Mouse (Mus musculus): Measurements from ENCODE around the gene Slc25a27. TPM values are rescaled to one million over a fixed set of nuclear protein-coding genes. Genes with fewer than 3 reads are reported as not detected.

The Slc25a27 gene
- total RNA-seq (2017) = 0.73 and 5.7 TPM in 2 replicates

DNA sequence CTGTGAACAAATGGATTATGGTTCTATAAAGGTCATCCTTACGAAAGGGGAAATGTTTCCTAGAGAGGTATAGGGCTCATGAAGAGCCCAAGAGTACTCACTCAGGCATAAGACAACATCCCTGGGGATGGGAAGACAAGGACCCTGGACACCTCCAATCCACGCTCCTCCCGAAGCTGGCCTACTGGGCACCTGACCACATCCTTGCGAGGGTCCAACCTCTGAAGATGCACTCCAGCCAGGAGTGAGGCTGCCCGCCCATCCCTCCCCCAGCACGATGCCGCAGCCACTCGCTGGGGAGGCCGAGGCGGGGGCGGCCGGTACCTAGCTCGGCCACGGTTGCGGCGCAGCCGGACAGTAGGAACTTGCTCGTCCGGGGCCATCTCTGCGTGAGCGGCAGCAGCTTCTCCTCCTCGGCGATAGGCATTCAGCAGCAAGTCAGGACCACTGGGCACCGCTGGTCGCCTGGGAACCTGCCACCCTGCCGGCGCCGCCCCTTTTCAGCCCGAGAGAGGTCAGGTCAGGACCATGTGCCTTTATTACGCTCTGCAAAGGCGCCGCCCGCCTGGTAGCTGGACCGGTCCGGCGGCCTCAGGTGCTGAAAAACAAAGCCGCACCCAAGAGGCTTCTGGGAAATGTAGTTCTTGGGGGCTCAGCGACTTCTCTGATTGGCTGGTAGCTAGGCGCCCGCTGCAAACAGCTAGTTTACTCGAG lies at the start of gene Slc25a27:
TSS of gene Slc25a27 (minus strand) at position 639 of the 714 bp plus-strand sequence.
- peak; percentile 98 for ATAC-seq (replicated peaks; ENCODE audit: low read depth, poor library complexity, severe bottlenecking)

DNA sequence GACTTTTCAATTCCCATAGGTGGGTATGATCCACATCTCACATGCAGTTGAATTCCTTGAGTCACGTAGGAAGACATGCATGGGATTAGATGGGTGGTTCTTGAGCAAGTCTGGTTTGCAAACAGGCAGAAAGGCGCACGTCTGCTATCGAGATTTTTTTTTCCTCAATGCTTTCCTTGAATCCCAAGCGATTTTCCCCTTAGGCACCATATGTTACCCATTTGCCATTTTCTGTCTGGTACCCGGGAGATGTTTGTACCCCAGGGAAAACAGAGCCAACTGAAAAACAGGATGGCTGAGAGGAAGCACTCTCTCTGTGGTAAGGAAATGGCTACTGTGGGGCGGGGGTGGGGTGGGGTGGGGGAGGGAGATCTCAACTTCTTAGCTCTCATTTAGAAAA lies 49.6 kb upstream of the Slc25a27 start:
- ATAC-seq (replicated peaks; ENCODE audit: low read depth, poor library complexity, severe bottlenecking) = no peak

DNA sequence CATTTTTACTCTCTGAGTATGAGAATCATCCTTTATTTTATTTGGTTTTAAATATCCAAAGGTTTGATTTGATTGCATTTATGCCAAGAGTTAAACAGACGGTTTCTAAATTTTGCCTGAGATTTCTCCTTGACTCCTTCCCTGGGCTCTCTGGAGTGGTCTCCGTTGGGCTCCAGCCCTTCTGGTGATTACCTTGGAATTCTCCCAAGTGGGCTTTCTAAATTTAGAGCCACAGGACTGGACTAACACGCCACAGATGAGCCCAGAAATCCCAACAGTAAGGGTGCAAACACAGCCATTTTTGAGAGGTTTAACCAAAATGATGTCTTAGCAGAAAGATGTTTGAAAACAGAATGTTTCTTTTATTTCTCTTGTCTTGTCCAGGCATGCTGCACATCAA lies 47.2 kb upstream of the Slc25a27 start:
- no peak for ATAC-seq (replicated peaks; ENCODE audit: low read depth, poor library complexity, severe bottlenecking)

DNA sequence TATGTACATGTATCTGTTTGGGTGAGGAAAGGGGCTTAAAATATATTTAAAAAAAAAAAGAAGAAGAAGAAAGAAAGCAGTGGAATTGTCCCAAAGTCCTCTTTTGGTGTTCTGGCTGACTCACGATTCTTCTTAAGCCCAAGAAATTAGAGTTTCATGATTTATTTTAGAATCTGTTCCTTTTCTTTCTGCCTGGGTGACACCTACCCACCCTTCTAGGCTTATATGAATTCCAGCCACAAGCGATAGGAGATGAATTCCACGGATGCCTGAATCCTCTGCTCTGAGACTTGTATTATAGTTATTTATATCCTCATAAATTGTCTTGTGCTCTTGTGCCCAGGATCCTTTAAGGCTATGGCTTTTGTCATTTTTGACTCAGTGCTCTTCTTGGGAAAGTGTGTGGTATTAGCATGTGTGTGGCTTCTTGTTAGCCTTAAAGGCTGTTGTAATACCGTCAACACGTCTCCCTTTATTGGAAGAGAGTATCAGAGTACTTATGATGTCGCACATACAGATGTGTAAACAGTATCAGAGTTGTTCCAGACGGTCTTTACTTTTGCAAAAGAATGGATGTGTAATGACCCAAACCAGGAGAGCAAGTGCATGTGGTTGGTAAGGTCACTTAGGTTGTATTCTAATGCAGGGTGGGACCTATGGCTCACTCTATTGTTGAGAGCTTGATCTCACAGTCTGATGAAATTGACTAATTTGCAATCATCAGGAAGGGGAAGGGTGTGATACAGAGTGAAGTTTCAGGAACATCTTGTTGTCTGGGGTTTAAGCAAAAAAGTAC lies 44.7 kb upstream of the Slc25a27 start:
- ATAC-seq (replicated peaks; ENCODE audit: low read depth, poor library complexity, severe bottlenecking) = no peak

DNA sequence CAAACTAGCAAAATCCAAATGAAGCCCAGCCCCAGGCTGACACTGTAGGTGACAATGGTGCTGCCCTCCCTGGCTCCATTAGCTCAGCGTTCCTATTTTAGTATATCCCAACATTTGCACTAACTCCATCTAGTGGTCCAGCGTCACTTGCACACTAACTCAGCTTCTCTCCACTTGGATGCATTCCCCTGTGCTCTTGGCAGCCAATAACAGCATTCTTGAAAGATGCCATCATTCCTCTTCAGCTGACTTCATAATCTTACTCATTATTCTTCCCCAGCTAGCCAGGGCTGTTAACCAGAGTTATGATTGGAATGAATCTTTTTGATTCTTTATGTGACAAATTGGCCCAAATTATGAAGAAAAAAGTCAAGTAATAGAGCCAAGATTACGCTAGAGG lies 40.2 kb upstream of the Slc25a27 start:
- ATAC-seq (replicated peaks; ENCODE audit: low read depth, poor library complexity, severe bottlenecking) = no peak

DNA sequence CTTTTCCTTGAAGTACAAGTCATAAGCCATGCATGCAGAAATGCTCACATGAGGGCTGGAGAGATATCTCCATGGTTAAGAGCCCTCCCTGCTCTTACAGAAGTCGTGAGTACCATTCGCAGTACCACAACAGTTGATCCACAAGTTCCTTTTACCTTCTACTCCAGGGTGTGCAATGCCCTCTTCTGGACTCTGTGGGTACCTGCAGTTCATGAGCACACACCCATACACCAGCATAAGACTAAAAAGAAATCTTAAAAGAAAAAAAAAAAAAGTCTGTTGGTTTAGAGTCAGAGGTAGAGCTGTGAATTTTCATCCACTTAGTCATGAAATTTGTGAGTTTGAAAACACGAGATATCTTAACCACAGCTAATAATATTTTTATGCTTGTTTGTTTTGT lies 39.7 kb upstream of the Slc25a27 start:
- no peak for ATAC-seq (replicated peaks; ENCODE audit: low read depth, poor library complexity, severe bottlenecking)

DNA sequence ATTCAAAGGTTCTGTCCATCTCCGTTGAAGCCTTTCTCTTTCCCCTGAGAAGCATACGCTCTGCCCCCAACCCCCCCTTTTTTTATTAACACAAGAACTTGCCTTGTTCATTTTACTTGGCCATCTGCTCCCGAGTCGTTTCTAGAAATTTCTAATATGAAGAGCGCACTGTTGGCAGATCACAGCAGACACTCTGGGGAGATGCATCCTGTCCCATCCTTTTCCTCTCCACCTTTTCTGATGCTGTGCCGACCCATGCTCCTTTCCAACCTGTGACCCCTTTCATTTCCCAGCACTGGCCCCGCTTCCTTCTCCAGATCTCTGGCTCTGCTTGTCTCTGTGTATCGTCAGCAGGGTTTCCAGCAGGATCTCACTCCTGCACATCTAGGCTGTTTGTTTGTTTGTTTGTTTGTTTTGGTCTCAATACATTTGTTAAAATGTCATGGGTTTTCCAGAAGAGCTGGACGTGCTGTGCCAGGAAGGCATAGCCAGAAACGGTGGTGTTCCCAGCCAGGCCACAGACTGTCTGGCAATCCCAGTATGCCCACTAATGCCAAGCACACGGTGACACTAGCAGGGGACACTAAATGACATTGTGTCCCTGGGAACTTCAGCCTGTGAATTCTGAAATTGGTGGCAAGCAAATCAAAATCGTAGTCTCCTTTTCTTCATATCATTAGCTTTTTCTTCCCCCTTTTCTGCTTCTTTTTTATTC lies 37.4 kb upstream of the Slc25a27 start:
- ATAC-seq (replicated peaks; ENCODE audit: low read depth, poor library complexity, severe bottlenecking) = no peak

DNA sequence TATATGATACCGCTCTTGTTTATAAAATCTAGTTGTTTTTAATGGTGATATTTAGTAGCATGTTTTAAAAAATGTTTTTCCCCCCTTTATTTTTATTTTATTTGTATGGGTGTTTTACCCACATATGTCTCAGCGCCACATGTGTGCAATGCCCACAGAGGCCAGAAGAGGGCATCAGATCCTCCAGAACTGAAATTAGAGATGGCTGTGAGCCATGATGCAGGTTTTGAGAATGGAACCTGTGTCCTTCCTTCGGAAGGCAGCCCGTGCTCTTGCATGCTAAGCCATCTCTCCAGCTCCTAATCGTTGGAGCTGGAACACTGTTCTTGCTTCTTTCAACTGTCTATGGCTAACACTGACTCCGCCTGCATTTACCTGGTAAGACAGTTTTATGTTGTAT lies 34.0 kb upstream of the Slc25a27 start:
- peak; percentile 72 for ATAC-seq (replicated peaks; ENCODE audit: low read depth, poor library complexity, severe bottlenecking)

DNA sequence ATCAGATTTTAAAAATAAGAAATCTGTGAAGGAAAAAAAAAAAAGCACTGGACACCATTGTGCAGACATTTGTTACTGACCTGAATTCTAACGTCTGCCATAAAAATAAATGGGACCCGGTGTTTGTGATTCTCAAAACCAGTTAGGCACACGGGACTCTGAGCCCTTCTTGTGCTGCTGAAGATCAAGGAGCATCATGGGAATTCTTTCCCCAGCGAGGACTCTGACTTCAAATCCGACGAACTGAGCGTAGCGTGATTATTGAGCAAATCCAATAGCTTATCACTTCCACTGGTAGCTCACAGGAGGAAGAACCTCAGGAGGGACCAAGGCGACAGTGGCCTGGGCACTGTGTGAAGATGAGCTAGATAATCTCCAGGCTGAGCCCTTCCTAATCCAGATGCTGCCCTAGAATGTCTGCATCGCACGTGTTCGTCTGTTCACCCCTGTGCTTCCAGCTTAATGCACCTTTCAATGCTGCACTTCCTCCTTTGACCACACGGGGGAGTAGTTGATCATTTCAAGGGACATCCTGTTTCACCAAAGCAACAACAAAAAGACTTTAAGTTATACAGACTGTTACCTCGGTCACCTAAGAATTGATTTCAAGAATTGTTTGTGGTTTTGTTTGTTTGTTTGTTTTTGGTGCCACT lies 32.1 kb upstream of the Slc25a27 start:
- peak; percentile 75 for ATAC-seq (replicated peaks; ENCODE audit: low read depth, poor library complexity, severe bottlenecking)

DNA sequence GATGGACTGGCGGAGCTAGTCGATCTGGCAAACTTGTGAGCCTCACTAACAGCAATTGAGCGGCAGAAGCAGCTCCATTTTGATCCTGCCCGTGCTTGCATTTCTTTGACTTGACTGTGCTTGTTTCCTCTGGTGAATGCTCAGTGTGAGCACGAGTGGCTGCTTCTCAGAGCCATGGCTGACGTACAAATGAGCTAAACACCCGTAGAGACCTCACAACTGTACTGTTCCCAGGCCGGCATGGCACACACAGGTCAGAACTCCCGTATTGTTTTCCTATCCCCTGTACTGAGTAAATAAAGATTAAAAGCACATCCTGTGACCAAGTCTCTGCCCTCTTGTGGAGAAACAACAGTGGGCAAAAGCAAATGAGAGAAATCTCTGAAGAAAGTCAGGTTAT lies 22.6 kb upstream of the Slc25a27 start:
- no peak for ATAC-seq (replicated peaks; ENCODE audit: low read depth, poor library complexity, severe bottlenecking)

DNA sequence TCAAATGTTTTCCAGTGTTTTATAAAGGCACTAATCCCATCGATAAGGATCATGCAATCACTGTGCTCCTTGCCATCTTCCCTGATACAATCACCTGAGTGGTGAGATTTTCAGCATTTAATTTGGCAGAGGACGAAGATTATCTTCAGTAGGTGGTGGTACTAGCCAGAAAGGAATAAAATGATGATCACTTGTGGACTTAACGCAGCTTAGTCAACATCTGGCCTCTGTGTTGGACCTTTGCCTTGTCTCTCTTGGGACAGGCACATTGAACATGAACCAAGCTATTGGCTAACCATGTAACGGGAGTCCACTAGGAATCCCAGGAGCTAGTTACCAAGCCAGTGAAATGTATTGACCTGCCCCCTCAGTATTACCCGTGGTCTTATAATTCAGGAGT lies 17.6 kb upstream of the Slc25a27 start:
- no peak for ATAC-seq (replicated peaks; ENCODE audit: low read depth, poor library complexity, severe bottlenecking)

DNA sequence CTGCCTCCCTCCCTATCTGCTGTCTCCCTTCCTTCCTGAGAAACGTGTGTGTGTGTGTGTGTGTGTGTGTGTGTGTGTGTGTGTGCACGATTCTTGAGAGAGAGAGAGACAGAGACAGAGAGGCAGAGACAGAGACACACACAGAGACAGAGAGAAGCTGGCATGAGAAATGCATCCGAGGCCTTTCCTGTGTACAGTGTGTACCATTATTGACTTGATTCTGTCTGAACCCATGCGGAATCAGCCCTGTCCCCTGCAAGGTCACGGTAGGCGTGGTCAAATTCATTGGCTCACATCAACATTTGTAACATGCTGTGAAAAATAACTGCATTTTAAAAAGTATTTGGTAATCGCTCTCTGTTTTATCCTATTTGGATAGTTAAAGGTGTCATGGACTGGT lies 17.1 kb upstream of the Slc25a27 start:
- ATAC-seq (replicated peaks; ENCODE audit: low read depth, poor library complexity, severe bottlenecking) = no peak

DNA sequence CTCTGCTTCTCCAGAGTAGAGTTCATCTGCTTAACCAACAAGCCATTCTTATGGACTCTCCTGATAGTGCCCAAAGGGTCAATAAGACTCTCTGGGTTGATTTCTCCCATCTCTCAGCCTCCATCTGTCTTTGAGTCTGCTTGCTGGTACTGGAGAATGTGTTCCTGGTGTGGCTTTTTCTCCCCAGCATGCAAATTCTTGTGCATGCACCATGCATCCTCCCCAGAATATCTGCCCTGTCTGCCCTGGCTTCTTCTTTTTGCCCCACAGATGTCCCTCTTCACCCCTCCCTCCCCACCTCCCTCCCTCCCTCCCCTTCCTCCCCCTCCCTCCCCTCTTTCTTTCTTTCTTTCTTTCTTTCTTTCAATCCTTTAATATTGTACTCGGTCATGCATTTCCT lies 10.3 kb upstream of the Slc25a27 start:
- ATAC-seq (replicated peaks; ENCODE audit: low read depth, poor library complexity, severe bottlenecking) = no peak

DNA sequence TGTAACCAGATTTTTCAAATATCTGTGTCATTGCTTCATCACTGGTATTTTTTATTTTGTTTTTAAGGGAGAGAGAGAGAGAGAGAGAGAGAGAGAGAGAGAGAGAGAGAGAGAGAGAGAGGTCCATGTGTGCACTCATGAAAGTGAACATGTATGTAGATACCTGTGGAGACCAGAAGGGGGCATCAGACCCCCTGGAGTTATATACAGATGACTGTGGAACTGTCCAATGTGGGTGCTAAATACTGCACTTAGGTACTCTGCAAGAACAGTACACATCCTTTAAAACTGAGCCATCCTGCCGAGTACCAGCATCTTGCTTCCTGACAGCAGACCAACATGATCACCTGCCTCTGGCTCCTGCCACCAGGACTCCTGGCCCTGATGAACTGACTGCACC lies 9.2 kb upstream of the Slc25a27 start:
- ATAC-seq (replicated peaks; ENCODE audit: low read depth, poor library complexity, severe bottlenecking) = no peak

DNA sequence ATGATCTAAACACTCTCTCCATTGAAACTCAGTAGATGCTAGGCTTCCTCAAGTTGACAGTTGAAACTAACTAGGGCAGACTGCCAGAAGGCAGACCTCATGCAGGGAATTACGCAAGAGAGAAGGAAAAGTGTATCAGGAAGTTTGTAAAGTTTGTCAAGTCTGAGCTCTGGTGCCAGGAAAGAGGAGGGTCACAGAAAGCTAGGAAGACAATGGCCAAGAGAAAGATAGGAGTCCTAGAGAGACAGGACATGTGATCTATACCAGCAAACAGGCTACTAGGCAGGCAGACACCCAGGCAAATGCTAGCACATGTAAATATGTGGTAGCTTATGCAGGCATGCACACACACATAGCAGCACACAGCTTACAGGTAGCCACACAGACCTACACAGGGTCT lies 8.2 kb upstream of the Slc25a27 start:
- peak; percentile 68 for ATAC-seq (replicated peaks; ENCODE audit: low read depth, poor library complexity, severe bottlenecking)

DNA sequence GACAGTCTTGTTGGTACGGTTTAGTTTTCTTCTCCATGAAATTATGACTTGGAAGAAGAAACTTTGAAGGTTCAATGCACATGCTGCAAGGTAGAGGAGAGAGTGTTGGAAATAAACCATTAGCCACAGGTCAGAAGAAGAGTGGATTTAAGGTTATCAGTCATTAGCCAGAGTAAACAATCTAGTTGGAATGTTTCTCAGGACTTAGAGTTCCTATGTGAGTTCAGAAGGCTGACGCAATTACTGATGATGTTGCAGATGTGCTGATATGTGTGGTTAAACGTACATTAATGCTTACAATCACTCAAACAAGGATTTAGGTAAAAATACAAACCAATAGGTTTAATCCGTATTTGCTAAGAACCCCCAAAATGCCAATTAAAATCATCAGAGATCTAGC lies 4.9 kb upstream of the Slc25a27 start:
- no peak for ATAC-seq (replicated peaks; ENCODE audit: low read depth, poor library complexity, severe bottlenecking)

DNA sequence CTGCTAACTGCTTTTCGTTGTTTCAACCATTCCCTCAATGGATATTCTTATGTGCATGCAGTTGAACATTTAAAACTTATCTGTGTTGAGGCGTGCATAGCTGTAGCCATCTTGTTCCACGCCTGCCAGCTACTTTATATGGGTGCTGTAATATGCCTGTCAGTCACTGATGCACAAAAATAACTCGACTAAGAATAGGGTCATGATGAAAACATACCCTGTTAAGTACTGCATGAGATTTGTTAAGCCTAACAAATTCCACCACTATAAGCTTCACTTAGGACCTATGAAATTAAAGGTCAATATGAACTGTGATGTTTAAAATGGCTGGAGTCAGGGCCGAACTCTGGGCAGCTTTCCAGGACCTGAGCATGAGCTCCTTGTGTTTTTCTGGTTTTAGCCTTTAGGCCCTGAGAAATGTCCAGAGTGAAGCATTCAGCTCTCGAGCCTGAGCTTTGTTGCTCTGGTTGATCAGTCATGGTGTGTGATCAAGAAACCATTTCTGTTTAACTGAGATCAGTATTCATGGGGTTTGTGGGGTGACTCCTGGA lies 2.2 kb upstream of the Slc25a27 start:
- ATAC-seq (replicated peaks; ENCODE audit: low read depth, poor library complexity, severe bottlenecking) = no peak

DNA sequence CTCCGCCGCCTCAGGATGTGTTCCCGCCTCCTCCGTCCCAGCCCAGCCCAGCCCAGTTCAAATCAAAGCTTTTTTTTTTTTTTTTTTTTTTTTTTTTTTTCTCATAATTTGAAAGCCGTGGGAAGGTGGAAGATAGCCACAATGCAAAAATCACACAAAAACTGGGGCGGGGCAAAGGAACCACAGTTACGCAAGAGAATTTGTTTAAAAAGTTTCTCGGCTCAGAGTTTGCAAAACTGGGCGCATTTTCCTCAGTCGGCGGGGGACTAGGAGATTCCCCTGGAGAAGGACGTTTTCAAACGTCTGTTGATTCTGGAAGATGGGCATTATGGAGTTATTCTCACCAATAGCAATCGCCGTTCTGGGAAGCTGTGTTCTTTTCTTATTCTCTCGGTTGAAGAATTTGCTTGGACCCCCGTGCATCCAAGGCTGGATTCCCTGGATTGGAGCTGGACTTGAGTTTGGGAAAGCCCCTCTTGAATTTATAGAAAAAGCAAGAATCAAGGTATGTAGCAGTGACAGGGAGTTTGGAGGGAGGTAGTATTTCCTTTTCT lies 353 bp upstream of the Slc25a27 start, which contains the start of gene Cyp39a1:
TSS of gene Cyp39a1 (plus strand) at position 136 of the 554 bp plus-strand sequence.
- ATAC-seq (replicated peaks; ENCODE audit: low read depth, poor library complexity, severe bottlenecking) = no peak

DNA sequence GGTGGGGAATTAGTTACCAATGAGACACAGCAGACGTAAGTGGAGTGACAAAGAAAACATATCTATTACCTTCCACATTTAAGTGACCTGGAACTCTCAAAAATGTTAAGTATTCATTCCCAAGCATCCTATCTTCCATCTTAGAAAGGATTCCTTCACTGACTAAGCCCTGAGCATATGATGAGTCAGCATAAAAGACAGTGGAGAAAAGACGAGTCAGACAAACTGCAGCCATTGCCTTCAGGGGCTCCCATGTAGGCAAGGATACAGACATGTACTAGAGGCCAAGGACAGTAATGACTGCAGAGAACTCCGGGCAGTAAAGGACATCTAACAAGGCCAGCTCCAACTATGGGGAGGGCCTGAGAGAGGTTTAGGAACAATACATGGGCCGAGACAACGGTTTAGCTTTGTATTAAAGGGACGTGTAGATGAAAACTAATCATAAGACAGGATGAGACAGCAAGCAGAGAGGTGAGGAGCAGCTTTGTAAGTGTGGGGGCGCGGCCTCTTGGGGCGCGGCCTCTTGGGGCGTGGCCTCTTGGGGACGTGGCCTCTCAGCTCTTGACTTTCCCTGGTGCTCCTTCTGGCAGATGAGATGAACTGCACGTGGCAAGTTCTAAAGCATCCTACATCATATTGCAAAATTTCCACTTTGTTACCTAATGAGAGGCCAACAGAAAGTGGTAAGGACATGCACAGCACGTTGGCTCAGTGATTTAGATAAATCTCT lies 15.5 kb downstream of the Slc25a27 start:
- peak; percentile 78 for ATAC-seq (replicated peaks; ENCODE audit: low read depth, poor library complexity, severe bottlenecking)

All from common myeloid progenitor, adult 5-6 weeks (primary cell).